Mouse (Mus musculus) lung, adult 2 months (tissue): ENCODE data around the gene Acvrl1.

Experiments used
- CTCF ChIP-seq: fragments of 200-500 bp; IDR thresholded peaks from 2 replicates; pipeline ENCODE4 v1.5.1; 2011; ENCODE audit warnings: mild to moderate bottlenecking, low read length, control low read depth; ENCODE audit not compliant: insufficient read depth
- POLR2A ChIP-seq: fragments of 200-500 bp; IDR thresholded peaks from 2 replicates; pipeline ENCODE4 v1.6.1; 2011; ENCODE audit warnings: low read depth, mild to moderate bottlenecking, control low read depth, low read length, borderline replicate concordance; ENCODE audit errors: extremely low read depth

GRCm38 (mm10) chr15:101175131-101175460, 46.8 kb downstream of the Acvrl1 start:
- TF ChIP-seq CTCF (no peak), POLR2A (no peak)
